Mouse (Mus musculus) limb, embryonic 14.5 days (tissue): ENCODE measurements around the gene Cracr2b. TPM values are rescaled to one million over a fixed set of nuclear protein-coding genes. Genes with fewer than 3 reads are reported as not detected.

Experiments
- ATAC-seq: fragments of 200-750 bp; cut with Nextera tagmentation; 2 replicates; pipeline ENCODE4 v1.8.0; 2017; ENCODE audit warnings: low read depth, moderate number of reproducible peaks, moderate TSS enrichment; ENCODE audit not compliant: low FRiP score
- DNase-seq: peaks from one replicate; pipeline ENCODE4 v3.0.0-alpha.2; 2015; ENCODE audit warnings: low spot score
- H3K27ac ChIP-seq: fragments of 300-500 bp; sonication (generic); replicated peaks from 2 replicates; pipeline ENCODE4 v1.5.1; 2014; ENCODE audit warnings: low read depth, mild to moderate bottlenecking, low read length, moderate library complexity, mixed read lengths
- H3K27me3 ChIP-seq: fragments of 300-500 bp; sonication (generic); 2 replicates; pipeline ENCODE4 v1.6.1; 2014; ENCODE audit warnings: low read length, mixed read lengths; ENCODE audit not compliant: control insufficient read depth, insufficient read depth
- H3K36me3 ChIP-seq: fragments of 300-500 bp; sonication (generic); 2 replicates; pipeline ENCODE4 v1.6.1; 2014; ENCODE audit warnings: mild to moderate bottlenecking, low read length, moderate library complexity, mixed read lengths; ENCODE audit not compliant: control insufficient read depth, insufficient read depth
- H3K4me1 ChIP-seq: fragments of 300-500 bp; sonication (generic); 2 replicates; pipeline ENCODE4 v1.6.1; 2014; ENCODE audit warnings: antibody characterized with exemption, low read length, mixed read lengths; ENCODE audit not compliant: control insufficient read depth, insufficient read depth
- H3K4me2 ChIP-seq: fragments of 300-500 bp; sonication (generic); replicated peaks from 2 replicates; pipeline ENCODE4 v1.6.1; 2014; ENCODE audit warnings: low read depth, mild to moderate bottlenecking, low read length, moderate library complexity; ENCODE audit not compliant: severe bottlenecking
- H3K4me3 ChIP-seq: fragments of 300-500 bp; sonication (generic); replicated peaks from 2 replicates; pipeline ENCODE4 v1.5.1; 2014; ENCODE audit warnings: low read length
- H3K9ac ChIP-seq: fragments of 300-500 bp; sonication (generic); 2 replicates; pipeline ENCODE4 v1.6.1; 2014; ENCODE audit warnings: mild to moderate bottlenecking, low read depth, low read length, moderate library complexity; ENCODE audit not compliant: severe bottlenecking
- H3K9me3 ChIP-seq: fragments of 300-500 bp; sonication (generic); 2 replicates; pipeline ENCODE4 v1.6.1; 2016; ENCODE audit warnings: low read length; ENCODE audit not compliant: control insufficient read depth
- POLR2A ChIP-seq: fragments of 200-500 bp; IDR thresholded peaks from 2 replicates; pipeline ENCODE4 v1.8.0; 2012; ENCODE audit warnings: inconsistent platforms, mild to moderate bottlenecking, moderate library complexity, borderline replicate concordance; ENCODE audit not compliant: insufficient read depth, insufficient read length; ENCODE audit errors: extremely low read depth
- WGBS: fragments of 180-500 bp; shearing (Covaris S2); extraction: QIAGEN DNeasy Blood & Tissue Kit; methylation state at CpG from one replicate; pipeline ENCODE4 v1.1.7; 2014; 5-methylcytosine and 5-hydroxymethylcytosine counted together
- polyA plus RNA-seq, 2 experiments: library from polyadenylated mRNA; depleted of rRNA in 1 of 2; stranded (reverse) in 1 of 2; unstranded in 1 of 2; fragments of >200 nt; fragmentation: Nextera tagmentation in 1 of 2; extraction: Ambion mirVana in 1 of 2; gene quantifications; 2 replicates each; pipeline versions ENCODE4 v1.2.1 to v1.2.3; 2012 to 2014

The Cracr2b gene
- polyA plus RNA-seq, 2 experiments = 8.3 to 12.1 TPM

DNA sequence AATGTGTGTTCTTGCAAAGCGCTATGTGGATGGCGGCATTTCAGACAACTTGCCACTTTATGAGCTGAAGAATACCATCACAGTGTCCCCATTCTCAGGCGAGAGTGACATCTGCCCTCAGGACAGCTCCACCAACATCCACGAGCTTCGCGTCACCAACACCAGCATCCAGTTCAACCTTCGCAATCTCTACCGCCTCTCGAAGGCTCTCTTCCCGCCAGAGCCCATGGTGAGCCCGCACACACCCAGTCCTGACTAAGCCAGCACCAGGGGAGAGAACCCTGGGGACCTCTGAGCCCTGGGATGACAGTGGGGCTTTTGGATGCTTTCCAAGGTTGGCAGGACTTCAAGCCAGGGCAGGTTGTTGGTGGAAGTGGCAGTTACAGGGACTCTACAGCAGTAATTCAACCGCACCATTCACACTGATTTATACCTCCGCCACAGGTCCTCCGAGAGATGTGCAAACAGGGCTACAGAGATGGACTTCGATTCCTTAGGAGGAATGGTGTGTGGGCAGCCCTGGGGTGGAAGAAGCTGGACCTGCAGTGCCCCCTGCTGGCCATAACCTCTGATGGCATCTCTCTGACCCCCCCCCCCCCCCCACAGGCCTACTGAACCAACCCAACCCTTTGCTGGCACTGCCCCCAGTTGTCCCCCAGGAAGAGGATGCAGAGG lies 2.8 kb upstream of the Cracr2b start:
- DNase-seq (no peak), ATAC-seq (no peak)
- H3K36me3 ChIP-seq = peaks cover 7% of the 10 kb centered on the region
- 72% methylated on average over 15 of the region's 15 CpGs for WGBS
- TF ChIP-seq POLR2A = no peak
- peaks cover 26% of the 10 kb centered on the region for H3K27me3 ChIP-seq
- no peak overlapping the region for H3K4me2 ChIP-seq
- no peak overlapping the region for H3K4me3 ChIP-seq
- peaks cover 13% of the 10 kb centered on the region; the same call in 1 of the 2 replicates for H3K4me1 ChIP-seq
- H3K27ac ChIP-seq = no peak overlapping the region
- H3K9ac ChIP-seq = no peak overlapping the region
- H3K9me3 ChIP-seq = no peaks in the 10 kb centered on the region

DNA sequence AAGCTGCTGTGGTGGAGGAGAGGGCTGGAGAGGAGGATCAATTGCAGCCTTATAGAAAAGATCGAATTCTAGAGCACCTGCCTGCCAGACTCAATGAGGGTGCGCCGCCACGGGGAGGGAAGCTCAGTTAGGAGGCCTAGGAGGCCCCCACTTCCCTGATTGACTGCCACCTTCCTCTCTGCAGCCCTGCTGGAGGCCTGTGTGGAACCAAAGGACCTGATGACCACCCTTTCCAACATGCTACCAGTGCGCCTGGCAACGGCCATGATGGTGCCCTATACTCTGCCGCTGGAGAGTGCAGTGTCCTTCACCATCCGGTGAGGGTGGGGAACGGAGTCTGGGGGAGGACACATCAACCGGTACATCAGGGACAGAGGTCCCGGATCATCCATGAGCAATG lies 2.2 kb upstream of the Cracr2b start:
- DNase-seq (no peak), ATAC-seq (no peak)
- Histone ChIP-seq H3K4me3 (no peak overlapping the region), H3K4me1 (peaks cover 13% of the 10 kb centered on the region; the same call in 1 of the 2 replicates), H3K27ac (no peak overlapping the region), H3K9me3 (no peaks in the 10 kb centered on the region), H3K9ac (no peak overlapping the region), H3K36me3 (peaks cover 7% of the 10 kb centered on the region), H3K4me2 (no peak overlapping the region), H3K27me3 (peaks cover 31% of the 10 kb centered on the region)
- no peak for TF ChIP-seq POLR2A
- WGBS = 90% methylated on average over 11 of the region's 11 CpGs

DNA sequence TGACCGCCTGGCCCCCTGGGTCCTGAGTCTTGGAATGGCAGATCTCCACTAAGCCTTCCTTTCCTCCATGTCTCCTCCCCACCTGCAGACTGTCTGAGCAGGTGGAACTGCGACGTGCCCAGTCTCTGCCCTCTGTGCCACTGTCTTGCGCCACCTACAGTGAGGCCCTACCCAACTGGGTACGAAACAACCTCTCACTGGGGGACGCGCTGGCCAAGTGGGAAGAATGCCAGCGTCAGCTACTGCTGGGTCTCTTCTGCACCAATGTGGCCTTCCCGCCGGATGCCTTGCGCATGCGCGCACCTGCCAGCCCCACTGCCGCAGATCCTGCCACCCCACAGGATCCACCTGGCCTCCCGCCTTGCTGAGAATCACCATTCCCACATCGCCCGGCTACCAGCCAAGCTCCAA lies 1.6 kb upstream of the Cracr2b start:
- H3K9me3 ChIP-seq = no peaks in the 10 kb centered on the region
- DNase-seq = no peak
- H3K4me2 ChIP-seq = no peak overlapping the region
- TF ChIP-seq POLR2A = no peak
- H3K27me3 ChIP-seq = peaks cover 38% of the 10 kb centered on the region
- H3K36me3 ChIP-seq = peaks cover 7% of the 10 kb centered on the region
- 89% methylated on average over 17 of the region's 17 CpGs for WGBS
- H3K27ac ChIP-seq = no peak overlapping the region
- ATAC-seq = no peak
- no peak overlapping the region for H3K4me3 ChIP-seq
- H3K9ac ChIP-seq = no peak overlapping the region
- peaks cover 13% of the 10 kb centered on the region; the same call in 1 of the 2 replicates for H3K4me1 ChIP-seq

DNA sequence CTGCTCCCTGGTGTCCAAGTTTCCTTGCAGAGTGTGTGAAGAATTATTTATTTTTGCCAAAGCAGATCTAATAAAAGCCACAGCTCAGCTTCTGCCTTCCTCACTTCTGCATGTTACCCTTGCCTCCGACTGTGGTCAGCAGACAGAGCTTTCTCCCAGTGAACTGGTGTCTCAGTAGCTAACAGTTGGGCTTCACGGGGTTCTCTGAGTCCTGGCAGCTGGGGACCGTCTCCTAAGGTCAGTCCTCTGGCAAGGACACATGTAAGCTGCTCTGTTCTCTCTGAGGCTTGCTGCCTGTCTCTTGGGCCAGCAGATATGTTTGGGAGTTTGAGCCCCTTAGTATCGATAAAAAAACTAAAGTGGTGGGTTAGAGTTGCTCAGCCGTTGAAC lies 898 bp upstream of the Cracr2b start:
- peaks cover 7% of the 10 kb centered on the region for H3K36me3 ChIP-seq
- H3K9ac ChIP-seq = no peak overlapping the region
- 67% methylated on average over 5 of the region's 5 CpGs for WGBS
- no peak overlapping the region for H3K4me3 ChIP-seq
- H3K4me2 ChIP-seq = no peak overlapping the region
- TF ChIP-seq POLR2A = no peak
- peaks cover 19% of the 10 kb centered on the region for H3K4me1 ChIP-seq
- no peak overlapping the region for H3K27ac ChIP-seq
- H3K27me3 ChIP-seq = peaks cover 45% of the 10 kb centered on the region
- ATAC-seq (no peak), DNase-seq (no peak)
- no peaks in the 10 kb centered on the region for H3K9me3 ChIP-seq

DNA sequence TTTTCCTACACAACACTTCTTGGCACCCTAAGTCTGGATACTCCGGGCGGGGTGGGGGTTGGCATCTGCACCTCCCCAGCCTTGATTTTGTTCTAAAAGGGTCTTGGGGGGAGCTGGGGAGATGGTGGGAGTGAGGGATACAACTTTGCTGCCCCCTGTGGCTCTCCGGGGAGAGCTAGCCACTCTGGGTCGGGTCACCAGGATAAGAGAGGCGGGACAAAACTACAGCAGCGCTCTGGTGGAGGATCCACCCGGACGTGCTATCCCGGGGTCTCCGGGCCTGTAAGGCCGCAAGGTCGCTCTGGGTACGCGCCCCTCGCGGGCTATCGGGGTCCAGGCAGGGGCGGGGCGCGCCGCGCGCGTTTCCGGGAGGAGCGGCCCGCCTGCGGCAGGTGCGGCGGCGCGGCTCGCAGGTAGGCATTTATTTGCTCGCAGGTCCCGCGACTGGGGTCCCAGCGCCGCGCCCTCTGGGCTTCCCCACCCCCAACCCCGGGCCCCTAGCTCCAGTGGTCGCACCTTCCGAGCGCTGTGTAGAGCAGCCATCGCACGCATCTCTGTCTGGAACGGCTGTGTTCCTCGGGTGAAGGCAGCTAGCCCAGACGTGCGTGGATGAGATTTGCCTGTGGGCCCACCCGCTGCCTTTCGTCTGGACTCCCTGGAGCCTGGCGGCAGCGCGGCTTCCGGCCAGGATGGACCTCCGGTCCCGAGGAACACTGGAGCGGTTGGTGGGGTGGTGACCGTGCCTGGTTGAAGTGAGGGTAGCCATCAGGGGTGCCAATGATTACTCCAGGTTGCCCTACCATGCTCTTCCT lies 833 bp downstream of the Cracr2b start:
- no peak for DNase-seq
- peaks cover 28% of the 10 kb centered on the region for H3K4me1 ChIP-seq
- TF ChIP-seq POLR2A = no peak

More for the DNA sequence above, 833 bp downstream of the Cracr2b start:
- peak overlapping the region; percentile 22 for H3K9ac ChIP-seq
- H3K4me2 ChIP-seq = peak overlapping the region; percentile 65
- peak overlapping the region; percentile 36 for H3K4me3 ChIP-seq
- peaks cover 7% of the 10 kb centered on the region for H3K36me3 ChIP-seq
- no peak overlapping the region for H3K27ac ChIP-seq
- WGBS = 2% methylated on average over 36 of the region's 59 CpGs
- no peak for ATAC-seq
- peaks cover 46% of the 10 kb centered on the region for H3K27me3 ChIP-seq
- H3K9me3 ChIP-seq = no peaks in the 10 kb centered on the region
